Mouse (Mus musculus): ENCODE data around the gene Olfr694.

- no peak for TF ChIP-seq CTCF (IDR thresholded peaks at IDR 0.05; ENCODE audit: low read depth)
- no peak for TF ChIP-seq EP300 (optimal IDR thresholded peaks at IDR 0.05)
Observed at GRCm38 (mm10) chr7:106691714-106692113, at the start of gene Olfr694.
